Mouse (Mus musculus): ENCODE results near the gene Alx1. TPM values are rescaled to one million over a fixed set of nuclear protein-coding genes. Genes with fewer than 3 reads are reported as not detected.

The Alx1 gene
- polyA plus RNA-seq, 1 experiment = 2.0 TPM

- Histone ChIP-seq H3K4me3 (no peak overlapping the region), H3K36me3 (ENCODE audit: control insufficient read depth, insufficient read depth) (no peaks in the 10 kb centered on the region), H3K4me2 (ENCODE audit: low read depth) (no peak overlapping the region), H3ac (ENCODE audit: control insufficient read depth, insufficient read length) (no peak overlapping the region), H3K27me3 (ENCODE audit: control insufficient read depth, insufficient read depth, insufficient read length) (no peaks in the 10 kb centered on the region), H3K79me2 (ENCODE audit: control insufficient read depth, insufficient read depth) (no peaks in the 10 kb centered on the region)
- no peak for TF ChIP-seq SRF (IDR thresholded peaks at IDR 0.05; ENCODE audit: control insufficient read depth, insufficient read length, low read depth)
- TF ChIP-seq POLR2A (IDR thresholded peaks at IDR 0.05; ENCODE audit: insufficient read length, low read depth) = no peak
- TF ChIP-seq E2F4 (IDR thresholded peaks at IDR 0.05; ENCODE audit: insufficient read depth) = no peak
- no peak for TF ChIP-seq MYOD1 (IDR thresholded peaks at IDR 0.05; ENCODE audit: control insufficient read depth in 1 of 3, insufficient read length in 2 of 3, low read depth in 2 of 3)
- no peak for TF ChIP-seq REST (IDR thresholded peaks at IDR 0.05; ENCODE audit: insufficient read depth, insufficient read length)
Measured at GRCm38 (mm10) chr10:103000902-103001301, 29.1 kb downstream of the Alx1 start.

- H3K79me2 ChIP-seq (ENCODE audit: control insufficient read depth, insufficient read depth) = no peaks in the 10 kb centered on the region
- H3K27me3 ChIP-seq (ENCODE audit: control insufficient read depth, insufficient read depth, insufficient read length) = no peaks in the 10 kb centered on the region
- no peak for TF ChIP-seq MAX (IDR thresholded peaks at IDR 0.05; ENCODE audit: low read depth)
- no peak overlapping the region for H3ac ChIP-seq (ENCODE audit: control insufficient read depth, insufficient read length)
- H3K36me3 ChIP-seq (ENCODE audit: control insufficient read depth, insufficient read depth) = no peaks in the 10 kb centered on the region
- H3K4me2 ChIP-seq (ENCODE audit: low read depth) = no peak overlapping the region
- H3K4me3 ChIP-seq = no peak overlapping the region
Measured at GRCm38 (mm10) chr10:102999584-102999983, 30.4 kb downstream of the Alx1 start.

GRCm38 (mm10) chr10:102975106-102975505 is 54.9 kb downstream of the Alx1 start:
- Histone ChIP-seq H3K4me3 (no peak overlapping the region), H3K79me2 (ENCODE audit: control insufficient read depth, insufficient read depth) (no peaks in the 10 kb centered on the region), H3K4me2 (ENCODE audit: low read depth) (no peak overlapping the region), H3K27me3 (ENCODE audit: control insufficient read depth, insufficient read depth, insufficient read length) (no peaks in the 10 kb centered on the region), H3ac (ENCODE audit: control insufficient read depth, insufficient read length) (no peak overlapping the region), H3K36me3 (ENCODE audit: control insufficient read depth, insufficient read depth) (no peaks in the 10 kb centered on the region)
- TF ChIP-seq CEBPB (IDR thresholded peaks at IDR 0.05; ENCODE audit: insufficient read depth, poor library complexity, severe bottlenecking) (no peak), SRF (IDR thresholded peaks at IDR 0.05; ENCODE audit: control insufficient read depth, insufficient read length, low read depth) (no peak), USF1 (IDR thresholded peaks at IDR 0.05; ENCODE audit: low read depth) (no peak), POLR2A (IDR thresholded peaks at IDR 0.05; ENCODE audit: insufficient read length, low read depth) (no peak), REST (IDR thresholded peaks at IDR 0.05; ENCODE audit: insufficient read depth, insufficient read length) (no peak), TCF12 (IDR thresholded peaks at IDR 0.05; ENCODE audit: insufficient read depth, poor library complexity, severe bottlenecking) (no peak), TCF3 (IDR thresholded peaks at IDR 0.05; ENCODE audit: insufficient read length, low read depth) (no peak), E2F4 (IDR thresholded peaks at IDR 0.05; ENCODE audit: insufficient read depth) (no peak), POLR2AphosphoS2 (IDR thresholded peaks at IDR 0.05; ENCODE audit: insufficient read length, low read depth) (no peak), MYOG (IDR thresholded peaks at IDR 0.05; ENCODE audit: control insufficient read depth in 1 of 3, insufficient read depth in 1 of 3, insufficient read length in 2 of 3, low read depth in 2 of 3) (no peak), MAX (IDR thresholded peaks at IDR 0.05; ENCODE audit: low read depth) (no peak)

GRCm38 (mm10) chr10:102959602-102960001 is 70.4 kb downstream of the Alx1 start:
- no peak overlapping the region for H3ac ChIP-seq (ENCODE audit: control insufficient read depth, insufficient read length)

More at GRCm38 (mm10) chr10:102959602-102960001, 70.4 kb downstream of the Alx1 start:
- Histone ChIP-seq H3K27me3 (ENCODE audit: control insufficient read depth, insufficient read depth, insufficient read length) (no peaks in the 10 kb centered on the region), H3K79me2 (ENCODE audit: control insufficient read depth, insufficient read depth) (no peaks in the 10 kb centered on the region), H3K4me3 (no peak overlapping the region), H3K4me2 (ENCODE audit: low read depth) (no peak overlapping the region), H3K36me3 (ENCODE audit: control insufficient read depth, insufficient read depth) (no peaks in the 10 kb centered on the region)
- TF ChIP-seq MYOD1 (IDR thresholded peaks at IDR 0.05; ENCODE audit: control insufficient read depth in 1 of 3, insufficient read length in 2 of 3, low read depth in 2 of 3) = no peak
- TF ChIP-seq TCF3 (IDR thresholded peaks at IDR 0.05; ENCODE audit: insufficient read length, low read depth) = no peak
- no peak for TF ChIP-seq MAX (IDR thresholded peaks at IDR 0.05; ENCODE audit: low read depth)
- no peak for TF ChIP-seq POLR2A (IDR thresholded peaks at IDR 0.05; ENCODE audit: insufficient read length, low read depth)
- TF ChIP-seq REST (IDR thresholded peaks at IDR 0.05; ENCODE audit: insufficient read depth, insufficient read length) = no peak
- TF ChIP-seq MYOG (IDR thresholded peaks at IDR 0.05; ENCODE audit: control insufficient read depth in 1 of 3, insufficient read depth in 1 of 3, insufficient read length in 2 of 3, low read depth in 2 of 3) = no peak
- TF ChIP-seq SRF (IDR thresholded peaks at IDR 0.05; ENCODE audit: control insufficient read depth, insufficient read length, low read depth) = no peak
- no peak for TF ChIP-seq CEBPB (IDR thresholded peaks at IDR 0.05; ENCODE audit: insufficient read depth, poor library complexity, severe bottlenecking)
- TF ChIP-seq TCF12 (IDR thresholded peaks at IDR 0.05; ENCODE audit: insufficient read depth, poor library complexity, severe bottlenecking) = no peak
- no peak for TF ChIP-seq USF1 (IDR thresholded peaks at IDR 0.05; ENCODE audit: low read depth)
- no peak for TF ChIP-seq POLR2AphosphoS2 (IDR thresholded peaks at IDR 0.05; ENCODE audit: insufficient read length, low read depth)

Other genes with a start within 250 kb of the Alx1 start
- gene Lrriq1, start 206.1 kb upstream of the Alx1 start, polyA plus RNA-seq (2012; fragmentation: generic; extraction: Trizol) = not detected